Mouse (Mus musculus): ENCODE data around the gene Hpcal1. TPM values are rescaled to one million over a fixed set of nuclear protein-coding genes. Genes with fewer than 3 reads are reported as not detected.

Gene Hpcal1
- 33.9 and 35.6 TPM in 2 replicates for polyA plus RNA-seq (2016; fragmentation: Nextera tagmentation; extraction: Ambion mirVana)

DNA sequence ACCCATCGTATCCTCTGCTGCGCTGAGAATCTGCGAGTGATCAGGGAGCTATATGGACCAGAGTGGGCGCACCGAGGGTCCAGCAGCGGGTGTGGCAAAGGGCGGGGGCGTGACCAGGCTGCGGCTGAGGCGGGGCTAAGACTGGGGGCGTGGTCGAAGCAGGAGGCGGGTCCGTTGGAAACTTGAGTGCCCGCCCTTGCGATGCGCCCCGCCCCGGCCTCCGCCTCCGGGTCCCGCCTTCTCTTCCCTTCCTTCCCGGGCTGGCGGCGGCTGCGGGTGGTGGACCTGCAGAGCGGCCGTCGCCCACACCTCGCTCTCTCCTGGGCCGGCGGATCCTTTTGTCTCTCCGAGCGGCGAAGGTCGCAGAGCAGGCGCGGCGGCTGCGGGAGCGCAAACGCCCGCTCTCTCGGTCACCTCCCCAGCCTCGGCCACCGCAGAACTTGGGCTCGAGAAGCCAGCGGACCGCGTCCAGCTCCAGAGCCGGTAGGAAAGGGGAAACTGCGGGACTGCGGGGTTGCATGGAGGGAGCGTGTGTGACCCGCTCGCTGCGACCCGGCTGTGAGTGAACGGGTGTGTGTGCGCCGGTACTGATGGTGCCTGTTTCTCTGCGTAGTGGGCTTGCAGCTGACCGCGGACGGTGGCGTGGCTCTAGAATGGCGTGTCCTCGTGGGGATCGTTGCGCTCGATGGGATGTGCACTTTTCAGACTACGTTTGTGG, at the start of gene Hpcal1:
Hpcal1 (plus strand) TSS at position 293 of the 718 bp plus-strand sequence.
- Histone ChIP-seq H3K27me3 (peaks cover 6% of the 10 kb centered on the region), H3K27ac (replicated peaks) (0 out of 2 replicates have a peak within 1 kb of the TSS, but pooled peaks have one; percentile 30), H3K9me3 (no peaks in the 10 kb centered on the region), H3K4me2 (replicated peaks) (peak within 1 kb of the TSS; percentile 91), H3K9ac (replicated peaks) (peak within 1 kb of the TSS; percentile 73), H3K4me1 (peaks cover 34% of the 10 kb centered on the region), H3K4me3 (peak within 1 kb of the TSS; percentile 75), H3K36me3 (no peaks in the 10 kb centered on the region)
- WGBS, result under 1% methylated on average over 63 of the region's 72 CpGs
- ATAC-seq (ENCODE audit: low FRiP score, low read depth), result peak; percentile 91

DNA sequence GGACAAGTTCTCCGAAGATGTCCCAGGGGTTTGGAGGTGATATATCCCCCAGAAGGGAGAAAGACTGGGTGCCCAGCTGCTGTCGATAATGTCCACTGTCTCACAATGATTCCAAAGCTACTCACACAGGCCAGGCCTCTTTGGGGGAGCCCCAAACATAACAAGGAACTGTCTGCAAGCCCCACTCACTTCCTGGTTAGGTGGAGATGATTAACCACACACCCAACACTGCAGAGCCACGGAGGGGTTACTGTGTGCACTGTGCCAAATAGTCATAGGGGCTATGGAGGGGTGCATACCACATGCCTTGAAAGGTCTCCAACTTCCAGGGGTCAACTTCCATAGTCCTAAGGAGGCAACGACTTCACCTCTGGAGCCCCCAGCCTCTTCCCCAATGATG, 49.4 kb upstream of the Hpcal1 start:
- H3K27ac ChIP-seq (replicated peaks), result no peak overlapping the region
- H3K4me2 ChIP-seq (replicated peaks), result no peak overlapping the region
- no peak for ATAC-seq (ENCODE audit: low FRiP score, low read depth)
- H3K27me3 ChIP-seq, result no peaks in the 10 kb centered on the region
- H3K36me3 ChIP-seq, result no peaks in the 10 kb centered on the region
- no peak overlapping the region for H3K9ac ChIP-seq (replicated peaks)
- H3K4me3 ChIP-seq, result no peak overlapping the region
- H3K9me3 ChIP-seq, result no peaks in the 10 kb centered on the region
- H3K4me1 ChIP-seq, result no peaks in the 10 kb centered on the region
- 91% methylated on average over 4 of the region's 4 CpGs for WGBS

DNA sequence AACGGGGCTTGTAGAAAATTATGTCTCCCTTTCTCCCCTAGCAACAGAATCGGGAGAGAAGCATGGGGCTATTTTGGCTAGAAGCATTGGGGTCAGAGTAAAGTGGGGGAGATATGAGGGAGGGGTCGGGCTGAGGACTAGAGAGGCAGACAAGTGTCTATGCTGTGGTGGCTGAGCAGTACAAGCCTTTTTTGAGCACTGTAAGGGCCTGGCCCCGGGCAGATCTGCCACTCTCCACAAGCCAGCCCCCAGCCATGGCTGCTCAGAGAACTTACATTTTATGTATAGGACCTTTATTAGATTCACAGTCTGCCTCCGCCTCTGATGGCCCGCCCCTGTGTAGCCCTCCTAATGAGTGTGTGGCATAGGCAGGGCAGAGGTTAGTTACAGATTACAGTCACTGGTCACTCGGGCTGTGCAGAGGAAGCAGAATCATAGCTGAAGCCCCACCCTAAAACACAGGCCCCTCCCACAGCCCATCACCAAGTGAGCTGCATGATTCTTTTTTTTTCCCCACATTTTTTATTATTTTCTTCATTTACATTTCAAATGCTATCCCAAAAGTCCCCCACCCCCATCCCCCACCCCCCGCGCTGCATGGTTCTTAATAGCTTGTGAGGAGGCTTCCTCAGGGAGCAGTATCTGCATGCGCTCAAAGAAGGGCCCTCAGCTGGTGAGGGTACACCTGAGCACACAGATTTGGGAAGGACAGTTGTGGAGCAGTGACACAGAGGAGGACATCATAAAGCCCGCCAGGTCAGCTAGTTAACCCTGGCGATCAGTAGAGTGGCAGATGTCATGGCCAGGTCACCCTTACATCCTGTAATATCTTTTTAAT, 46.1 kb upstream of the Hpcal1 start:
- Histone ChIP-seq H3K4me3 (no peak overlapping the region), H3K9me3 (no peaks in the 10 kb centered on the region), H3K4me1 (no peaks in the 10 kb centered on the region), H3K9ac (replicated peaks) (no peak overlapping the region), H3K27ac (replicated peaks) (no peak overlapping the region), H3K36me3 (no peaks in the 10 kb centered on the region), H3K27me3 (no peaks in the 10 kb centered on the region), H3K4me2 (replicated peaks) (no peak overlapping the region)
- 74% methylated on average over 12 of the region's 12 CpGs for WGBS
- ATAC-seq (ENCODE audit: low FRiP score, low read depth), result peak; percentile 64

DNA sequence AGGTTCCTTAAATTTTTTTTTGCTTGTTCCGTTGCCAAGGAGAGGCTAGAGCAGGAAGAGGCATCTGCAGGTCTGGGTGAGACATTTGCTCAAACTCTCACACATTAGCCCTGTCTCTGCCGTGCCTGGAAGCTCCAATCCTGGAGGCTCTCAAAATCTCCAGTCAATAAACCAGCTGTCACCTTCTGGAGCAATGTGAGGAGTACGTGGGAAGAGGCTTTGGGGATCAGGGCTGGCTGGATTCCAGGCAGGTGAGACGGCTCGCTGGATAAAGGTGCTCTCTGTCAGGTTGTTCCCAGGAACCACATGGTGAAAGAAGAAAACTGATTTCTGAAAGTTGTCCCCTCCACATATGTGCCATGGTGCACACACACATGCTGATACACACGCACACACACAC, 44.2 kb upstream of the Hpcal1 start:
- Histone ChIP-seq H3K36me3 (no peaks in the 10 kb centered on the region), H3K27ac (replicated peaks) (no peak overlapping the region), H3K9me3 (no peaks in the 10 kb centered on the region), H3K27me3 (no peaks in the 10 kb centered on the region; the same call in 1 of the 2 replicates), H3K4me2 (replicated peaks) (no peak overlapping the region), H3K4me3 (no peak overlapping the region), H3K9ac (replicated peaks) (no peak overlapping the region), H3K4me1 (no peaks in the 10 kb centered on the region)
- 75% methylated on average over 6 of the region's 6 CpGs for WGBS
- ATAC-seq (ENCODE audit: low FRiP score, low read depth), result no peak

DNA sequence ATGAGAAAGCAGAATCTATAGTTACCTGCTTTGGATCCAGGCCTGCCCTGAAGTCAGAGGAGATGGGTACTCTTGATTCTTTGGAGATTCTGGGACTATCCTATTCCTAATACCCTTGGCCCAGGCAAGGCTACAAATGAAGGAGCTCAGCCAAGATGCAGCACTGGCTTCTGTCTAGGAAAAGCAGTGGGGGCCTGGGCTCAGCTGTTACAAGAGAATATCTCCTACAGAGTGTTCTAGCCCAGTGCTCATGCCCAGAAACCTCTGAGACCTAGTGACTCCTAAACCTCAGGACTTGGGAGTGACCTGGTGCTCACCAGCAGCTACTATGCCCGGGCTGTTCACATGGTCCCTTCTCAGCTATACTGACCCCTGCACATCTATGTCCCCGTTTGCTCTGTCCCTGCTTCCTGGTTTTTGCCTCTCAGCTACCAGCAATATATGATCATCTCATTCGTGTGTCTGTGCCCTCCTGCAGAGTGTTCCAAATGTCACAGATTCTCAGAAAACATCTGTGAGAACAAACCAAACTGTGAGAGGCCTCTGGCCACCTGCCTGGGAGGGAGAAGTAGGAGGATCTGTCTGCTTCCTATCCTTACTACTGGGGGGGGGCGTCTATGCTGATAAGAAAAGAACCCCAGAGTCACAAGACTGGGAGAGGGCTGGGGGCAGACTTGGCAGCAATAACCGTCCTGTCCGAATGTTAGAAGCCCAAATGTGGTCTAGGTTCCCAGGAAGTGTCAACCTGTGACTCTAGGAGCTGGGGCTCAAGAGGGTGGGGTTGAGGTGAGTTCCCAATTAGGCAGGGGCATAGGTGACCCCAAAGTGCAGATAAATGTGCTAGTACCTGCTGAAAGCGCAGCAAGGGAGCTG, 39.2 kb upstream of the Hpcal1 start:
- 73% methylated on average over 7 of the region's 7 CpGs for WGBS
- H3K9ac ChIP-seq (replicated peaks), result no peak overlapping the region
- H3K27me3 ChIP-seq, result no peaks in the 10 kb centered on the region; the same call in 1 of the 2 replicates
- H3K9me3 ChIP-seq, result no peaks in the 10 kb centered on the region
- no peak overlapping the region for H3K27ac ChIP-seq (replicated peaks)
- ATAC-seq (ENCODE audit: low FRiP score, low read depth), result no peak
- peaks cover 3% of the 10 kb centered on the region for H3K4me1 ChIP-seq
- H3K4me2 ChIP-seq (replicated peaks), result no peak overlapping the region
- H3K4me3 ChIP-seq, result no peak overlapping the region
- H3K36me3 ChIP-seq, result no peaks in the 10 kb centered on the region

DNA sequence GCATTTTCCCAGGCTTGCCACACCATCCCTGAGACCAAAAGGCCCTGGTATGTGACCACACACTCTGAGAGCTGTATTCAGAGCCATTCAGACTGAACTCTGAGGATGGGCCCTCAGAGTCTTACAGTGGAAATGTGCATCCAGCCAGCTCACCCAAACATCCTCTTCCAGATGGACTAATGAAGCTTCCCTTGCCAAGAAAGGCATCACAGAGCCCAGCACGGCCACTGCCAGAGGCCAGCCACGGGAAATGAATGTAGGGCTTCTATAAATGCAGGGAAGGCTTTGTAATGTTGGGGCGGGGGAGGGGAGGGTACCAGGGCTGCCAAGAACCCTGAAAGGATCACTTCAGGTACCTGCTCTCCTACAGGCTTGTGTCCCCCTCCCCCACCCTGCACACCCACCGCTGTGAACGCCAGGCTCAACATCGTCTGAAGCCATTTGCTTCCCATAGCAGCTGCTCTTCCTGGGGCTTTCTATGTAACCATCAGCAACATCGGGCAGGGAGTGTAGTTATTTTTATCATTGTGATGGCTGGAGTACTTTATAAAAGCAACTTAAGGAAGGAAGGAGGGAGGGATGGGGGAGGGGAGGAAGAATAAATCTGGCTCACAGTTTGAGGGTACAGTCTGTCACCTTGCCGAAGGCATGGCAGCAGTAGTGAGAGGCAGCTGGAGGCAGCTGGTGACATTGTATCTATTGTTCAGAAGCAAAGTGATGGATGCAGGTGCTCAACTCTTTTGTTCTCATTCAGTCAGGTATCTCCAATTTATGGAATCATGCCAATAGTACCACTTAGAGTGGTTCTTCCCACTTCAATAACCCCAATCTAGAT, 38.2 kb upstream of the Hpcal1 start:
- H3K27me3 ChIP-seq, result no peaks in the 10 kb centered on the region; the same call in 1 of the 2 replicates
- H3K4me2 ChIP-seq (replicated peaks), result no peak overlapping the region
- H3K36me3 ChIP-seq, result no peaks in the 10 kb centered on the region
- no peak overlapping the region for H3K4me3 ChIP-seq
- 58% methylated on average over 8 of the region's 8 CpGs for WGBS
- H3K9me3 ChIP-seq, result no peaks in the 10 kb centered on the region
- no peak for ATAC-seq (ENCODE audit: low FRiP score, low read depth)
- no peak overlapping the region for H3K9ac ChIP-seq (replicated peaks)
- no peak overlapping the region for H3K27ac ChIP-seq (replicated peaks)
- H3K4me1 ChIP-seq, result peaks cover 3% of the 10 kb centered on the region

DNA sequence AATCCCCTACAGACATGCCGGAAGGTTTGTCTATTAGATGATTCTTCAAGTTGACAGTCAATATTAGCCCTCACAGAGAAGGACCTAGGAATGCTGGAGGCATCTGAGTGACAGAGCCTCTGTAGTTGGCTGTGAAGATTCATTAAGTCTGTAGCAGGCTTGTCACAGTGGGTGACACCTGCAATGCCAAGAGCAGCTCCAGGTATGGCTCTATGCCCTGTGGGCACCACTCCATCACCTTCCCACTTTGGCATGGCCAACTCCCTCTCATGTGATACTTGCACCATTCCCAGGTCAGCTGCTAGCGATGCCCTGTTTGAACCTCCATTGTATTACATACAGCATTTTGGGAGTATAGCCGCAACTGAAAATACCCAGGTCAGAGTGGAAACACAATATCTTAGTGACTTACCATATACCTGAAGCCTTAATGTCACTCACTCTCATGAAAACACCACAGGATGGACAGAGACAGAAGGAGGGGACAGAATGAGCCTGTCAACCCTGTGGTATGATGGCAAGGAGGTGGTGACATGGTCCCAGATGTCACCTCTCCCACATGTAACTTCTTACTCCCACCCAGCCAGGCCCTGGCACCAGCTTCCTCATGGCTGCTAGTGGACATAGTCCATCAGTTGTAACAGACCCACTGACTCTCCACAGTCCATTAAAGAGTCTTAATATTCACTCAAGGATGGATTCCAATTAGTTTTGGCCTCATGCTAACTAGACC, 37.4 kb upstream of the Hpcal1 start:
- WGBS, result 93% methylated on average over 3 of the region's 3 CpGs
- no peak for ATAC-seq (ENCODE audit: low FRiP score, low read depth)
- H3K27ac ChIP-seq (replicated peaks), result no peak overlapping the region
- H3K4me3 ChIP-seq, result no peak overlapping the region
- no peak overlapping the region for H3K9ac ChIP-seq (replicated peaks)
- no peaks in the 10 kb centered on the region for H3K9me3 ChIP-seq
- H3K4me2 ChIP-seq (replicated peaks), result no peak overlapping the region
- H3K27me3 ChIP-seq, result no peaks in the 10 kb centered on the region; the same call in 1 of the 2 replicates
- H3K4me1 ChIP-seq, result peaks cover 3% of the 10 kb centered on the region
- H3K36me3 ChIP-seq, result no peaks in the 10 kb centered on the region

DNA sequence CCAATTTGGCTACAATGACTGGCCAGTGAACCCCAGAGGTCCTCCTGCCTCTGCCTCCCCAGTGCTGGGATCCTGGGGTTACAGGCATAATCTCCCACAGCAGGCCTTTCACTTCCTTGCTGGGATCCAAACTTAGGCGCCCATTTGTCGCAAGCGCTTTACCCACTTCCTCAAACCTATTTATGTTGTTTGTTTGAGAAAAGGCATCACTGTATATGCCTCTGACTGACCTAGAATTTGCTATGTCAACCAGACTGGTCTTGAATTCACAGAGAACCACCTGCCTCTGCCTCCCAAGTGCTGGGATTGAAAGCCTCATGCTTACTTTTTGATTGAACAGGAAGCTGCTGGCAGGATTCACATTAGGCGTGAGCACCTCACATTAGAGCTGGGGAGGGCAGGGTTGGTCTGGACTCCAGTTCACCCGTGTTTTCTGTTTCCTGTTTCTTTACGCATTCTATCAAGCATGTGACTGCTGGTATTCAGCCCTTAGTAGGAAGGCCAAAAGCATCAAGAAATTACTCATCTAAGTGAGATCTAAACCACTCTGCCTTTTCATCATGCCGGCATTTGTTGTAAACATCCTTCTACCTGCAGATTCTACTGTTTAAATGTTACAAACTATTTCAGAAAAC, 33.0 kb upstream of the Hpcal1 start:
- Histone ChIP-seq H3K9me3 (no peaks in the 10 kb centered on the region), H3K36me3 (no peaks in the 10 kb centered on the region), H3K4me2 (replicated peaks) (no peak overlapping the region), H3K9ac (replicated peaks) (no peak overlapping the region), H3K4me1 (0 out of 2 replicates have a peak, but pooled peaks cover 2% of the 10 kb centered on the region), H3K4me3 (no peak overlapping the region), H3K27ac (replicated peaks) (no peak overlapping the region), H3K27me3 (no peaks in the 10 kb centered on the region)
- whole genome bisulfite sequencing, result 91% methylated on average over 7 of the region's 7 CpGs
- ATAC-seq (ENCODE audit: low FRiP score, low read depth), result no peak

GRCm38 (mm10) chr12:17658521-17658920, 32.1 kb upstream of the Hpcal1 start:
- ATAC-seq (ENCODE audit: low FRiP score, low read depth), result no peak
- Histone ChIP-seq H3K36me3 (no peaks in the 10 kb centered on the region), H3K4me1 (0 out of 2 replicates have a peak, but pooled peaks cover 2% of the 10 kb centered on the region), H3K27me3 (no peaks in the 10 kb centered on the region), H3K4me3 (no peak overlapping the region), H3K9ac (replicated peaks) (no peak overlapping the region), H3K9me3 (no peaks in the 10 kb centered on the region), H3K4me2 (replicated peaks) (no peak overlapping the region), H3K27ac (replicated peaks) (no peak overlapping the region)
- 75% methylated on average over 5 of the region's 5 CpGs for WGBS

GRCm38 (mm10) chr12:17661483-17661920, 29.2 kb upstream of the Hpcal1 start:
- Histone ChIP-seq H3K4me2 (replicated peaks) (no peak overlapping the region), H3K27ac (replicated peaks) (no peak overlapping the region), H3K9me3 (no peaks in the 10 kb centered on the region), H3K36me3 (no peaks in the 10 kb centered on the region), H3K4me3 (no peak overlapping the region), H3K9ac (replicated peaks) (no peak overlapping the region), H3K4me1 (0 out of 2 replicates have a peak, but pooled peaks cover 2% of the 10 kb centered on the region), H3K27me3 (no peaks in the 10 kb centered on the region)
- 3% methylated on average over 4 of the region's 4 CpGs for WGBS
- 0 out of 2 replicates have a peak, but pooled peaks have one; percentile 49 for ATAC-seq (ENCODE audit: low FRiP score, low read depth)
